Mouse (Mus musculus) lung, postnatal 0 days (tissue): Measurements from ENCODE around the gene Nfat5.

Source experiments
- CTCF ChIP-seq: IDR thresholded peaks from 2 replicates; pipeline ENCODE4 v1.5.1; 2016; ENCODE audit warnings: antibody characterized with exemption, mild to moderate bottlenecking
- EP300 ChIP-seq: IDR thresholded peaks from 2 replicates; pipeline ENCODE4 v1.6.1; 2016; ENCODE audit warnings: antibody characterized with exemption, mild to moderate bottlenecking, control low read depth

- TF ChIP-seq CTCF (no peak), EP300 (no peak)
Observed at GRCm38 (mm10) chr8:107286686-107287085, 6.6 kb upstream of the Nfat5 start.
